Mouse (Mus musculus) kidney, postnatal 25 days (tissue): Measurements from ENCODE around the gene Prkca.
A peak's percentile ranks its signal among the peaks of the same experiment; 100 is the strongest.

Experiments
- DNase-seq, 2 experiments: peaks; one replicate each; pipeline ENCODE4 v3.0.0; 2021; ENCODE audit warnings: mixed read lengths in 2 of 2

Gene Prkca

GRCm38 (mm10) chr11:108229176-108229946 is 114.4 kb downstream of the Prkca start:
- DNase-seq = peak; percentile 47 to 75

- DNase-seq = no peak
Observed at GRCm38 (mm10) chr11:108228497-108228896, 115.2 kb downstream of the Prkca start.

GRCm38 (mm10) chr11:108226248-108226647 is 117.5 kb downstream of the Prkca start:
- DNase-seq = no peak

GRCm38 (mm10) chr11:108224233-108224973 is 119.3 kb downstream of the Prkca start:
- peak; percentile 32 to 61 for DNase-seq

- no peak for DNase-seq
Observed at GRCm38 (mm10) chr11:108223613-108224232, 120.0 kb downstream of the Prkca start.

- DNase-seq = no peak
Observed at GRCm38 (mm10) chr11:108223154-108223553, 120.6 kb downstream of the Prkca start.

GRCm38 (mm10) chr11:108222616-108223015 is 121.1 kb downstream of the Prkca start:
- peak in 1 of 2 experiments; percentile 31 for DNase-seq

- DNase-seq = peak in 1 of 2 experiments; percentile 10
Observed at GRCm38 (mm10) chr11:108222026-108222425, 121.7 kb downstream of the Prkca start.

GRCm38 (mm10) chr11:108221124-108221835 is 122.4 kb downstream of the Prkca start:
- DNase-seq = peak in 1 of 2 experiments; percentile 33

GRCm38 (mm10) chr11:108220605-108221004 is 123.1 kb downstream of the Prkca start:
- DNase-seq = peak in 1 of 2 experiments; percentile 27

GRCm38 (mm10) chr11:108217043-108217442 is 126.7 kb downstream of the Prkca start:
- DNase-seq = no peak

- DNase-seq = no peak
Observed at GRCm38 (mm10) chr11:108216064-108216463, 127.7 kb downstream of the Prkca start.

GRCm38 (mm10) chr11:108215466-108215865 is 128.3 kb downstream of the Prkca start:
- DNase-seq = peak; percentile 46 to 74

- no peak for DNase-seq
Observed at GRCm38 (mm10) chr11:108214521-108215223, 129.1 kb downstream of the Prkca start.

- no peak for DNase-seq
Observed at GRCm38 (mm10) chr11:108213783-108214182, 129.9 kb downstream of the Prkca start.

- no peak for DNase-seq
Observed at GRCm38 (mm10) chr11:108212638-108213037, 131.1 kb downstream of the Prkca start.

GRCm38 (mm10) chr11:108212030-108212429 is 131.7 kb downstream of the Prkca start:
- DNase-seq = no peak

- DNase-seq = peak in 1 of 2 experiments; percentile 43
Observed at GRCm38 (mm10) chr11:108210749-108211148, 133.0 kb downstream of the Prkca start.

- no peak for DNase-seq
Observed at GRCm38 (mm10) chr11:108206602-108207001, 137.1 kb downstream of the Prkca start.

GRCm38 (mm10) chr11:108204895-108205248 is 138.9 kb downstream of the Prkca start:
- DNase-seq = no peak

- DNase-seq = no peak
Observed at GRCm38 (mm10) chr11:108204202-108204894, 139.4 kb downstream of the Prkca start.

GRCm38 (mm10) chr11:108202835-108203234 is 140.9 kb downstream of the Prkca start:
- DNase-seq = no peak
